Mouse (Mus musculus) adrenal gland, adult 8-10 months (tissue): ENCODE data around the gene Vmn2r90. TPM values are rescaled to one million over a fixed set of nuclear protein-coding genes. Genes with fewer than 3 reads are reported as not detected.
"Not testable (repeated sequence)": the region's sequence is repeated elsewhere in the genome, so short reads cannot be mapped to it uniquely, and the experiment has no call there.

Experiments used
- DNase-seq: peaks from one replicate; pipeline ENCODE4 v3.0.0; 2022
- total RNA-seq, 4 experiments: library from RNA; stranded (reverse); gene quantifications; 2 replicates each; pipeline ENCODE4 v1.2.4; 2022

Vmn2r90 gene
- not detected for total RNA-seq

- DNase-seq = no peak
Observed at GRCm38 (mm10) chr17:17703447-17703846, at the start of gene Vmn2r90. TSS of gene Vmn2r90 (plus strand) at chr17:17703747.

DNA sequence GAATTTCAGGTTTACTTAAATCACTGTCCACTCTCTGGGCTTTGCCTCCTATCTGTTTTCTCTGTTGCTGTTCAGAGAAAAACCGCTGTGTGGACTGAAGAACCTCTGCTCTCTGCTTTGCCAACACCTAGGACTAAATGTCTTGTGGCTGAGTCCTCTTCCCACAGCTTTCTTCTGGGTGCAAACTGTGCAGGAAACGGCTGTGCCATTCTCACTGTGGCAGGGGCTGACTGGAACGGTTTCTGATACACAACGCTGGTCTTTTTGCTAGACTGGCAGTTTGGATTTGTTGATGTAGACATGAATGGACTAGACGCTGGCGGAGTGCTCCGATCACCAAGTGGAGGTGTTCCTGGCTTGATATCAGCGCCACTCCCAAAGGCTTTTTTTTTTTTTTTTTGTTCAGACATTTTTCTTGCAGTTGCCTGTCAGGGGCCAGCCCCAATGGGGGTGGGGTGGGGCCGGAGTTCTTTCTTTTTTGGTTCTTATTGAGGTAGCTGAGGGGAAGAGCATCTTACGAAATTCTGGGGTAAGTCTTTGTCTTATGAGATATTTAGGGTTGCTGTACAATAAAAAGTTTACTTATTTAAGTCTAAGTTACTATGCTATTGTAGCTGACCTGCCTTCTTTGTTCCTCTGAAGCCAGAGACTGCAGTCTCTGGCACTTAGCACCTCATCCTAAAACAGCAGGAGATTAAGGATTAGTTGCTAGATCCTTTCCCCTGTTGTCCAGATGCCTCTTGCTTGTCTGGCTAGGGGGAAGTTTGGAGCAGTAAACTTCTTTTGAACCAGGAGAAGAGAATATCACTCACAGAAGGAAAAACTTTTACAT, 48.3 kb upstream of the Vmn2r90 start:
- no peak for DNase-seq

GRCm38 (mm10) chr17:17655829-17656176, 47.7 kb upstream of the Vmn2r90 start:
- no peak for DNase-seq

DNA sequence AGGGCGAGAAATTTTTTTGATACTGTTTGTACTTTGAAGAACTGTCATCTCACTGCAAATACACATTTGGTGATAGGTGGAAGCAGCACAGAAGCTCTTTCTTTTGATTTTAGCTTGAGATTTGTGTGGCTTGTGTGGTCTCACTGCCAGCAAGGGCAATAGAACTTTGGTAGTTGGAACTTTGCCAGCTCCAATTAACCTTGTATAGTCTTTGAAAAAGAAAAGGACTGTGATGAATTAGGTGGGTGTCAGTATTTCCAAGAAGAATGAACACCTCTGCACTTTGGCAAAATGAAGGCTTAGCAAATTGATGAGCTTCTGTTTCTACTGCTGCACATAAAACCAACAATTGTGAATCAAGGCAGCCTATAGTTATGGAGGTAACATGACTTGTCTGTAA, 24.8 kb upstream of the Vmn2r90 start:
- no peak for DNase-seq

- DNase-seq = no peak
Observed at GRCm38 (mm10) chr17:17690659-17691058, 12.9 kb upstream of the Vmn2r90 start.

DNA sequence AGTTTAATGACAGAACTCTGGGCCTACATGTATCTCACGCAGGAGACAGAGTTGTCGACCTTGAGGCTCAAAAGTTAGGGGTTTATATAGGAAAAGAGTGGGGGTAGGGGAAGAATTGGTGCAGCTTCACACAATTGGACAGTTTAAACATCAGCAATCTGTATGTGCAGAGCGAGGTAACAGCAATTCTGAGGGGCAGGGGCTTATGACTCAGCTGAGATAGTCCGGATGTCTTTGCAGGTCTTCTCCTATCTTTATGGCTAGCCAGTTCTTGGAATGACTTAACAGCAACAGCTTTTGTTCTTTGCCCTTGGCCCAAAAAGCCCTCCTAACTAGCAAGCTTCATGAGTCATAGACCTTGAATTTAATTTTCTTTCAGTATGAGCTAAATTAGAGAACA, 28.8 kb downstream of the Vmn2r90 start:
- DNase-seq = peak; percentile 47

- no peak for DNase-seq
Observed at GRCm38 (mm10) chr17:17738635-17739034, 35.1 kb downstream of the Vmn2r90 start.

DNA sequence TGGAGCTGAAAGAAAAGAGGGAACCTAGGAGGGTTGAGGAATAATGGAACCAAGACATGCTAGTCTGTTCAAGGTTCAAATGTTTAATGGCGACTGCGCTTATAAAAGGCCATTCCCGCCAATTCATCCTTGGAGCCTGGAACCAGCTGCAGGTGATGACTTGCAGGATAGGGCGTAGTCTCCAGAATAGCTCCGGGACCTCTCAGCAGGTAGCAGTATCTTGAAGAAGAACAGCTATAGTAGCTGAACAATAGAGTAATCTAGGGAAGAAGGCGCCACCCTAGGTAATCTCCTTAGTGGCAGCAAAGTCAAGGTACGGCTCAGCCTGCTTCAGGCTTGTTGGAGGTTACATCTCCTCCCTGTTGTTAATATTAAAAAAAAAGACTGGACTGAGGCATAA, 35.8 kb downstream of the Vmn2r90 start:
- DNase-seq = not testable (repeated sequence)

DNA sequence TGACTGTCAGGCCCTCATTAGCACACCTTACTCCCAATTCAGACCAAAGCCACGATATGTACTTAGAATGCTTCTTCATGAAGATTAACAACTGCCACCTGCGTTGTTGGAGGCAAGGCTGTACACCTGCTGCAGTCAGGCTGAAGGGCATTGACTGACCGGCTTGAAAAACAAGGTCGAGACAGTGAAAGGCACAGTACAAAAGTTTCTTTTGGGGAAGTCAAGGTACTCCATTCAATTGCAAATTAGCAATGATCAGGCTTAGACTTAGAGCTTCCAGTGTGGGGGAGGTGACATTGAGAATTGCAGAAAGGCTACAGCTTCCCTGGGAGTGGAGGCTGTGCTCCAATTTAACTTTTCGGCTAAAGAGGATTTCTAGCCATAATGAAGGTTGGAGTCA, 36.4 kb downstream of the Vmn2r90 start:
- not testable (repeated sequence) for DNase-seq

GRCm38 (mm10) chr17:17741516-17741915, 38.0 kb downstream of the Vmn2r90 start:
- not testable (repeated sequence) for DNase-seq

GRCm38 (mm10) chr17:17749371-17749770, 45.8 kb downstream of the Vmn2r90 start:
- DNase-seq = peak; percentile 35

DNA sequence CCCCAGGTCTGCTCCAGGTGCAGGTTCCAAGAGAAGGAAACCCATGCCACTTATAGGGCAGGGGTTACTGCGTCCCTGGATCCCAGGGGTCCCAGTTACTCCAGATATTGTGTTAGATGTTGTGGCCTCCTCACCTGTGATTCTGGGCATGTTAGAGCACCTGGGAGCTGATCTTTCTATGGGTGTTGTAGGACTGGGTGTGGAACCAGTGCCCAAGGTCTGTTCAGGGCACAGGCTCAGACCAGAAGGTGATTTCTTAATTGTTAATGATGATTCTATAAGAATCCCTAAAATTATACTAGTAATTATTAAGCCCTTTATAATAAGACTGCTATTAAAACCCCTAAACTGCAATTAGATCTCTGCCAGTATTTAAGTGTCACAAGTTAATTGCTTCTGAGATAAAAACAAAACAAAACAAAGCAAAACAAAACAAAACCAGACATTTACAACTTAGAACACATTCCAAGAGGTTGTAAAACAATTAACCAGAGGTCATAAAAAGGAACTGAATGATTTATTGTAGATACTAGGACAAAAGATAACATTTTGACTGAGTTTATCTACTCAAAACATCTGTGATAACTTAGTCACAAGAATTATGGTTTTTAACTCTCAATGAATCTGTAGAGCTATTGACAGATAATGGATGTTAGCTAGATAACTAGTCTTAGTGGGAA, 59.2 kb downstream of the Vmn2r90 start:
- DNase-seq = no peak

GRCm38 (mm10) chr17:17764206-17764605, 60.7 kb downstream of the Vmn2r90 start:
- peak; percentile 17 for DNase-seq

DNA sequence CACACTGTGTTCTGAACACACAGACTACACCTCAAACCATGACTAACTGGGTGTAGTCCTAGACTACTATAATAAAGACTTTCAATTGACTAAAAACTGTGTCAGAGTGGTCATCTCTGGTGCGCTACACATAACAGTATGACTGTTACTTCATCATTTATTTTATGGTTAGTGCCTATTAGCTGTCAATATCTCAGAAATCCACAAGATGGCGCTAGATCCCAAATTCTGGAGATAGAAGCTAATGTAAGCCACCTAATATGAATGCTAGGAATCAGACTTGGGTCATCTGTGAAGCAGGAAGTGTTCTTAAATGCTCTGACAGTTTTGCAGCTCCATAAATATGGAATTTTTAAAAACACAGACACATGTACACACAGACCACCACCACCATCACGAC, 62.9 kb downstream of the Vmn2r90 start:
- no peak for DNase-seq

Other genes starting within 250 kb of the Vmn2r90 start
- gene Lnpep, start 78.7 kb upstream of the Vmn2r90 start, total RNA-seq = 100 to 1,000 TPM; 113 to 176 (median 144) TPM
- gene Spaca6, start 123.4 kb downstream of the Vmn2r90 start, total RNA-seq = 100 to 1,000 TPM in 2 of 4 experiments, 10 to 100 TPM in 2; 43.9 to 173 (median 91.6) TPM
- under 1 TPM in 2 of 4 experiments, not detected in 2; 0.23 to 0.24 TPM for gene Has1, start 151.5 kb downstream of the Vmn2r90 start, total RNA-seq
- gene Fpr1, start 180.2 kb downstream of the Vmn2r90 start, total RNA-seq = under 1 TPM in 1 of 4 experiments, not detected in 3; 0.17 TPM
- gene Fpr2, start 184.1 kb downstream of the Vmn2r90 start, total RNA-seq = under 1 TPM in 1 of 4 experiments, not detected in 3; 0.56 TPM
- not detected for gene Fpr3, start 184.1 kb downstream of the Vmn2r90 start, total RNA-seq